Mouse (Mus musculus) spleen, postnatal 14 days (tissue): ENCODE data around the gene Mtss1l.
A peak's percentile ranks its signal among the peaks of the same experiment; 100 is the strongest.

Experiments used
- DNase-seq, 2 experiments: peaks; one replicate each; pipeline ENCODE4 v3.0.0; 2021 to 2022; ENCODE audit warnings: low spot score in 2 of 2

The Mtss1l gene

DNA sequence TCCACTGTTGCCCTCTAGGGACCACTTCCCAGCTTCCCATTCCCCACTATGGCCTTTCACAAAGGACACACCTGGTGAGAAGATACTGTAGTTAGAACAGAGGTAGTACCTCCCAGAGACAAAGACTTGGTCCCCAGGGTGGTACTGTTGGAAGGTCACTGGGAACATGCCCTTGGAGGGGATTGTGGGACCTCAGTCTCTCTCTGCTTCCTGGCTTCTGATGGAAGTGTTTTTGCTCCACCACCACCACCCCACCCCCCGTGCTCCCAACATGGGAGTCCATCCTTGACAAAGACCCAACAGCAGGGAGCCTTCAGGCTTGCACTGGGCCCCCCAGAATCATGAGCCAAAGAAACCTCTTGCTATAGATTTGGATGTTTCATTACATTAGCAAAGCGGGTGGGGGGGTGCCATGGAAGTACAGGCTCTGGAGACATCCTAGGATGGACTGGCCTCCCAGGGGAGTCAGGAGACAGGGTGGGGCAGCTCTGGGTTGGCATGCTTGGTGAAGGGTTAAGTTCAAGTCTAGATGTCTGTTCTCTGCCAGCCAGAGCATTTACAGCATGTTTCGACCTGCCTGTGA lies 14.9 kb upstream of the Mtss1l start:
- no peak for DNase-seq

- no peak for DNase-seq
These were observed 12.8 kb upstream of the Mtss1l start for GRCm38 (mm10) chr8:110708429-110708828.

GRCm38 (mm10) chr8:110710593-110710992 lies 10.7 kb upstream of the Mtss1l start:
- no peak for DNase-seq

- no peak for DNase-seq
These were observed 9.9 kb upstream of the Mtss1l start for GRCm38 (mm10) chr8:110711271-110711934.

- no peak for DNase-seq
These were observed 8.2 kb upstream of the Mtss1l start for GRCm38 (mm10) chr8:110713073-110713472.

GRCm38 (mm10) chr8:110714827-110715519 lies 6.3 kb upstream of the Mtss1l start:
- DNase-seq = no peak

DNA sequence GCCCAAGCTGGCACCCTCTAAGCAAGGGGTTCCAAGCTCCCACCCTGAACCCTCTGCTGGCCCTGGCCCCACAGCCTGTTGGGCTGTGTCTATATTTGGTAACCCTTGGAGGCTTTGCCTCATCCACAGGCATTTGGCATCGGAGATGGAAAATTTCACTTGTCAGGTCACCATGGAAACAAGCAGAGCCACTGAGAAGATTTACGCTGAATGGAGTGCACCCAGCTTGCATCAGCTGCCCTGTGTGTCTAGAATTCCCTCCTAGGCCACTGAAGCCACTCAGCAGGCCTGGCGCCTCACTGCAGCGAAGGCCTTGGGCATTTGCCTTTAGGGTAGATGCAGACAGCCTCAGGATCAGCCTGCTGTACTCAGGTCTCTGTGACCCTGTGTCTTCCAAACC lies 5.2 kb upstream of the Mtss1l start:
- DNase-seq = no peak

DNA sequence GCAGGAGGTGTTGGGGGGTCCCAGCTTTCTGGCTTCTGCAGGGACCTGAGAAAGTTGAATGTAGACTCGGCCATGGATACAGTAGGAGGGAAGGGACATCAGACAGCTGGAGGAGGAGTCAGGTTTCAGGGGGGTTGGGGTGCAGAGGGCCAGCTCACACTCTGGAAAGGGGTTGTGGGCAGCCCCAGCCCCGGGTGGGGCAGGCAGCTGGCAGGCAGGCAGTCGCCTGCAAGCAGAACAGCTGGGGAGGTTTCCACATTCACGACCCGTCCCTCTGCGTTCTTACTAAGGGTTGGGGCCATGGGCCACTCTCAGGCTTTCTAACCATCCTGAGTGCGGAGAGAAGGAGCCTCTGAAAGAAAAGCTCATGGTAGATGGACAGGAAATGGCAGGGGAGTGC lies 4.1 kb upstream of the Mtss1l start:
- no peak for DNase-seq

DNA sequence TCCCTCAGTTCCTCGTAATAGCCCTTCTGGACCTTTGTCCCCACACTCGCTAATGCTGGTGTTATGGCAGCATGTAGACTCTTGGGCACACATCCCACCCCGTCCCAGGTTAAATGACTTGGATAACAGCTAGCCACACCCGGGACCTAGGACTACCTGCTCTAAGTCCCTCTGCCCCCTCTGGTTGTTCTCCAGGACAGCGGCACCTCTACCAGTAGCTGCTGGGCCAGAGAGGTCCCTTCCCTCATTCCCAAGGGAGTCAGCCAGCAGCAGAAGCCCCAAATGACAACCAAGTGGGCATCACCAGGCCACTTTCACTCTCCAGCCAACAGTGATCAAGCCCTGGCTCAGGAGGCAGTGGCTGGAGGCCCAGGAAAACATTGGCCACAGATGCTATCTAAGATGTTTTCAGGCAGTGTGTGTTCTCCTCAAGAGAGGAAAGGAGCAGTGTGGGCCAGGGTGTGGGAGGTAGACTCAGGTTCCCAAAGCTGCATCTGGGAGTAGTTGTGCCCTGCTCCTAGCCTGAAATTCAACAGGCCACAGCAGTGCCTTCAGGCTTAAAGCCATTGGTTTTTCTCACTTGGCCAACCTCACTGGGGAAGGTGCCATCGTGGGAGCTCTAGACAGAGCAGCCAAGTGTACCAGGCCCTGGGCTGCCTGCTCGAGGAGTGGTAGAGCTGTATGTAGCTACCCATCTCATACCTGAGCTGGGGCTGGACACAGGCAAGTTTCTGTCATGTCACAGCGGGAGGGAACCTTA lies 2.9 kb upstream of the Mtss1l start:
- DNase-seq = no peak

DNA sequence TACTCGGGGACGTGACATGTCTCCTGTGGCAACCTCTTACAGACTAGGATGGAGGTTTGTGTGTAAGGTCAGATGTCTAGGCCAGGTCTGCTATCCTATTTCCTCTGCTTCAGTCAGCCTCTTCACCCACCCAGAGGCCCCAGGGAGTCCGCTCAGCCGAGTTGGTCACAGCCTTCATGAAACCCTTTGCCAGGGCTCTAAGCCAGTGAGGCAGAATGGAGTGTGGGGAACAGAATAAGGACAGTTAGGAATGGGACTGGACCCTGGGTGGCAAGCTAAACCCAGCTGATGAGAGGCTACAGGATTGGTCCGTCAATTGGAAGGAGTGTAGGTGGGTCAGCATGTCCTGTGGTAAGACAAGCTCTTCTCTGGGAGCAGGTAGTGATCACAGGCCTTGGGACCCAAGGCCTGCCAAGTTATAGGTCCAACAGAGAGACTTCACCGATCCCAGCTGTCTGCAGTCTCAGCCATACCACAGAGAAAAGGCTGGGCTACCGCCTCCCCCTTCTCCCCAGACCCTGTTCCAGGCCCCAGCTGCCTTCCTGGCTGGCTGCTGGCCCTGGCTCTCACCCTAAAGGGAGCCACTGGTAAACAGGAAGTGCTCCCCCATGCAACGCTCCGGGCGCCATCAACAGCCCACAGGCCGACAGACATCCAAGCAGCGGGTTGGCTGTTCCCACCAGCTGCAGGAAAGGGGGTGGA lies 2.2 kb upstream of the Mtss1l start:
- DNase-seq = no peak

DNA sequence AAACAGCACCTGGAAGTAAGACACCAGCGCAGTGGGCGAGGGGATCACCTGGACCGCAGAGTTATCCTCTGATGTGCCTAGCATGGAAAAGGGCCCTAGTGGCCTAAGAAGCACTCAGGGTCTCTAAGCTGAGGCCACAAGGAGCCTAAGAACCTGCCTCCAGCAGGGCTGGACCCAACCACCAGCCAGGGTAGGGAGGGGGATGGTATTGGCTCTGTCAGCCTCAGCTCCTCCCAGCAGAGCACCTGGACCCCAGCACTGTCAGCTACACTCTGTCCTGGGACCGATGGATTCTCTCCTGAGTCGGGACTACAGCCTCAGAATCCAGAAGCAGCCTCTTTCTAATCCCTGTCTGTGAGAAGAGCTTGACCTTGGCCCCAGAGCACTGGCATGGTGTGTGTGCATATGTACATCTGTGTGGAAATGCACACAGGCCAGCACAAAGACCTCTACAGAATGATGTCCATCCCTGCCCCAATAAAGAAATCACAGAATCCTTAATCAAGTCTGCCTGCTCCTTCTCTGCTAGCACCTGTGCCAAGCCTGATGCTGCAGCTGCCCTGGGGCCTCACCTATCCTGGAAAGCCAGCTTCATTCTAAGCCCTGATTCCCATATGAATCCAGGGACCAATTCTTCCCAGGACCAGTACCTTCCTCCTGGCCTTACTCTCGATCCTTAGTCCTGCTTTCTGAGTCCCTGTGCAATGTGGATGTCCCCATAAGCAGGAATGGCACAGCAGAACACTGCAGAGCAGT lies 1.2 kb upstream of the Mtss1l start:
- no peak for DNase-seq

DNA sequence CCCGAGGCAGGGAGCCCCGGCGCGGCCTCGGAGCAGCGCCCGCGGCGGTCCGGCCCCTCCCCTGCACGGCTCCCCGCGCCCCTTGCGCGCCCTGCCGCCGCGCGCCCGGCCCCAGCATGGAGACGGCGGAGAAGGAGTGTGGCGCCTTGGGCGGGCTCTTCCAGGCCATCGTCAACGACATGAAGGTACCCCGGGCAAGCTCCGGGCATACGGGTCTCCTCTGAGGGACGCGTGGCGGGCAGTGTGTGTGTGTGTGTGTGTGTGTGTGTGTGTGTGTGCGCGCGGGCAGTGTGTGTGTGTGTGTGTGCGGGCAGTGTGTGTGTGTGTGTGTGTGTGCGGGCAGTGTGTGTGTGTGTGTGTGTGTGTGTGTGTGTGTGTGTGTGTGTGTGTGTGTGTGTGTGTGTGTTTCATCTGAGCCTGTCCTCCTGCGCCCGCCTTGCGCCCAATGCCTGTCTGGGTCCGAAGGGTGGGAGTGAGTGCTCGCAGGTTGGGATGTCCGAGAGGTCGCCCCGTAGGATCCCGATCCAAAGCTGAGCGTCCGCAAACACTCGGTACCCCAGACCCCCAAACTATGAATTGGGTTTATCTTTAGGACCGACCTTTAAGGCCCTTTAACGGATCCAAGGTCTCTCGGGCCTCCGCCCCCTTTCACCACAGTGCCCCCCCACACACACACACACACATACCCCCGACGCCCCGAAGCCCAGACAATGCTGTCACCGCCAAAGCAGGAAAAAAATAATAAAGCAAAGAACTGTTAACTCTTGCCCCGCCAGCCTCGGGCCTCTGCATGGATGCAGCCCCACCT lies 534 bp downstream of the Mtss1l start:
- DNase-seq = no peak

GRCm38 (mm10) chr8:110722414-110723011 lies 1.2 kb downstream of the Mtss1l start:
- no peak for DNase-seq

GRCm38 (mm10) chr8:110724493-110724892 lies 3.2 kb downstream of the Mtss1l start:
- no peak for DNase-seq

GRCm38 (mm10) chr8:110725084-110725838 lies 4.0 kb downstream of the Mtss1l start:
- no peak for DNase-seq

DNA sequence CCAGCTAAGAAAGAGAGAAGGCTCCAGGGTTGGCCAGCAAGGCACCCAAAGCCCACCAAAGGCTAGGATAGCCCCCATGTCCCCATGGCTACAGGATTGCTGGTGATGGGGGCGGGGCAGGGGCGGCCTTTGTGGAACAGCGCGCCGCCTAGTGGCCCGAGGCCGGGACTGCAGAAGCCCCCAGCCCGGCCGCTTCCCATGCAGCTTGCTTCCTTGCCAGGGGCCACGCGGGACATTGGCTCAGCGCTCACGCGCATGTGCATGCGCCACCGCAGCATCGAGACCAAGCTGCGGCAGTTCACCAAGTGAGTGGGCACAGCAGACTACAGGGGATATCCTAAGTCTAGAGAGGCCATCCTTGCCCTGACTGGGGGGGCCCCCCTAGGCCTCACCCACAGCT lies 5.6 kb downstream of the Mtss1l start:
- DNase-seq = peak in 1 of 2 experiments; percentile 19

DNA sequence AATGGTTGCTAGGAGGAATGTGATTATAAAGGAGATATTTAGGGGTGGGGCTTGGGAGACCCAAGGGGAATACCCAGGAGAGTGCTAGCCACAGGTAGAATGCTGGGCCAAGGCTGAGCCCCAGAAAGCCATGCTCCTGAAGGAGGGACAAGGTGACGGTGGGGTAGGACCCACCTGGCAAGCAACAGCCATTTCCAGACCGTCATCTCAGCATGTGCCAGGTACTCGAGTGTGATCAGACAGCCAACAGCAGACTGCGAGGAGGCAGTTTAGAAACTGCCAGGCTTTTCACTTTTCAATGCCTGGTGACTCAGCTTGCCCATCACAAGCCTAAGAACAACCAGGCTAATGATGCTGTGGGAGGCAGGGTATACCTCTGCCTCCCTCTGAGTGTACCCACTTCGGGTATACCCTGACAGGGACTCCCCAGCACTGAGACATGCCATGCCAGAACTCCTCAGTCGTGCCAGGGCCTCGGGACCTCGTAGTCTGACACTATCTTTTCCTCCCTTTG lies 10.1 kb downstream of the Mtss1l start:
- no peak for DNase-seq

DNA sequence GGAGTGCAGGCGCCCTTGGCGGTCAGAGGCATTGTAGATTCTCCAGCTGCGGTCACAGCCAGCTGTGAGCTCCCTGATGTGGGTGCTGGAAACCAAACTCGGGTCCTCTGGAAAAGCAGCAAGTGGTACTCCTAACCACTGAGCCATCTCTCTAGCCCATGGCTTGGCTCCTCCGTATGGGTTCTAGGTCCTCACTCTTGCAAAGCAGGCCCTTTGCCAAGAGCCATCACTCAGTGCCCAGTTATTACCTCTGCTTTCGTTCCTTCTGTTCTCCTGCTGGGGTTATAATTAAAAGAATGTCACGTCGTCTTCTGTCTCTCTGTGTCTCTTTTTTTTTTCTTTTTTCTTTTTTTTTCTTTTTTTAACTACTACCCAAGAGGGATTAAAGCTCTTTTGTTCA lies 11.8 kb downstream of the Mtss1l start:
- no peak for DNase-seq
